Mouse (Mus musculus) intestine, embryonic 15.5 days (tissue): ENCODE measurements around the gene Daam1. TPM values are rescaled to one million over a fixed set of nuclear protein-coding genes. Genes with fewer than 3 reads are reported as not detected.

ENCODE experiments used
- ATAC-seq: fragments of 200-750 bp; cut with Nextera tagmentation; 2 replicates; pipeline ENCODE4 v1.8.0; 2017; ENCODE audit warnings: moderate TSS enrichment, moderate library complexity
- H3K27ac ChIP-seq: fragments of 300-500 bp; sonication (generic); 2 replicates; pipeline ENCODE4 v1.5.1; 2015; ENCODE audit warnings: mild to moderate bottlenecking, inconsistent platforms
- H3K27me3 ChIP-seq: fragments of 300-500 bp; sonication (generic); replicated peaks from 2 replicates; pipeline ENCODE4 v1.6.1; 2015; ENCODE audit warnings: inconsistent platforms
- H3K36me3 ChIP-seq: fragments of 300-500 bp; sonication (generic); 2 replicates; pipeline ENCODE4 v1.6.1; 2015; ENCODE audit warnings: inconsistent platforms
- H3K4me1 ChIP-seq: fragments of 300-500 bp; sonication (generic); replicated peaks from 2 replicates; pipeline ENCODE4 v1.6.1; 2015; ENCODE audit warnings: inconsistent platforms
- H3K4me2 ChIP-seq: fragments of 300-500 bp; sonication (generic); replicated peaks from 2 replicates; pipeline ENCODE4 v1.6.1; 2015; ENCODE audit warnings: mild to moderate bottlenecking, inconsistent platforms
- H3K4me3 ChIP-seq: fragments of 300-500 bp; sonication (generic); replicated peaks from 2 replicates; pipeline ENCODE4 v1.5.1; 2015; ENCODE audit warnings: inconsistent platforms
- H3K9ac ChIP-seq: fragments of 300-500 bp; sonication (generic); 2 replicates; pipeline ENCODE4 v1.6.1; 2015; ENCODE audit warnings: inconsistent platforms
- H3K9me3 ChIP-seq: fragments of 300-500 bp; sonication (generic); 2 replicates; pipeline ENCODE4 v1.6.1; 2016; ENCODE audit warnings: inconsistent platforms
- whole genome bisulfite sequencing: fragments of 180-500 bp; shearing (Covaris S2); methylation state at CpG from one replicate; pipeline ENCODE4 v1.1.7; 2015; 5-methylcytosine and 5-hydroxymethylcytosine counted together
- polyA plus RNA-seq: library from polyadenylated mRNA; unstranded; fragments of >200 nt; fragmentation: Nextera tagmentation; extraction: Ambion mirVana; gene quantifications from 2 replicates; pipeline ENCODE4 v1.2.1, GENCODE M21; 2015

Gene Daam1
- polyA plus RNA-seq, 1 experiment from 2014 or later, result 9.1 TPM

DNA sequence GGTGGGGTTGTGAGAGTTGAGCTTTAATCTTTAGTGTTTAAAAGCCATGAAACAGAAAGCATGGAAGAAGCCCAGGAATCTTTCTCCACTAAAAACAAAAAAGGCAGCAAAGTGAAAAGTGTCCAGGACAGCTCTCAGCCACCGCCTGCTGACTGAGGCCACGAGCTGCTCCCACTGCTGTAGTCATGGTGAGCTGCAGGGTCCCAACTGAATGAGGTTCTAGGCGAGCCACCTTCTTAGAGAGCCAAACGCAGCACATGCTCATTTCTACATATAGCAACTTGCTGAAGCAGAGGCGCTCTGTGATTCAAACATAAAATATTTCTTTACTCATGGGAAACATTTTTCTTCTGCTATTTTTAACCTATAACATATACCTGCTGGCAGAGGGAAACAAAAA, 150.9 kb downstream of the Daam1 start:
- no peaks in the 10 kb centered on the region for H3K9me3 ChIP-seq
- H3K36me3 ChIP-seq, result peaks cover 20% of the 10 kb centered on the region; the same call in 1 of the 2 replicates
- no peak overlapping the region for H3K9ac ChIP-seq

DNA sequence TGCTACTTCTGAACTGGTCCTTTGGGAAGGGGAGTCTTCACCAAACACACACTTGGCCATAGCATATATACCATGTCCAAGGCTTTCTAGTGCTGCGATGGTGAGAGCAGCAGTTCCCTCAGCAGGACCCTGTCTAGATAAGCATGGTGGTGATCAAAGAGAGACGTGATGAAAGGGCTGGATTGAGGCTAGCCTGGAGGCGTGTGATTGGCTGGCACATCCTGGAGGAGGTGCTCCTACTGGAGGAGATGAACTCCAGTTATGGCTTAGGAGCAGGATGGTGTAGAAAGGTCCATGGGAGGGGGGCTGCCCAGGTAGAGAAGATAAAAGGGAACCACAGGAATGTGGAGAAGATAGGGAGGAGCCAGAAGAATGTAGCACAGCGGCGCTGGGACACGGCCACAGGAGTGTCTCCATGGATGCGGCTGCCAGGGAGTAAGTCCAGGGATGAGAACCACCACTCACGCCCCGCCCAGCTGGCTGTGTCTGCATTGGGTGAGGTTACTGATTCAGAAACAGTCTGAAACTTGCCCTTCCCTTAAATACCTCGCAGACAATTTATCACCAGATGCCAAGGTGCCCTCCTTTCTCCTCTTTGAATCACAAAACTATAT, 152.3 kb downstream of the Daam1 start:
- no peak overlapping the region for H3K27ac ChIP-seq
- H3K27me3 ChIP-seq, result no peaks in the 10 kb centered on the region
- no peak overlapping the region for H3K9ac ChIP-seq
- no peak overlapping the region for H3K4me3 ChIP-seq
- WGBS, result 77% methylated on average over 10 of the region's 10 CpGs
- no peaks in the 10 kb centered on the region for H3K4me1 ChIP-seq
- no peak for ATAC-seq
- H3K4me2 ChIP-seq, result no peak overlapping the region
- H3K9me3 ChIP-seq, result no peaks in the 10 kb centered on the region
- H3K36me3 ChIP-seq, result peaks cover 20% of the 10 kb centered on the region; the same call in 1 of the 2 replicates

More for the DNA sequence above, 150.9 kb downstream of the Daam1 start:
- Histone ChIP-seq H3K4me3 (no peak overlapping the region), H3K4me1 (no peaks in the 10 kb centered on the region), H3K27me3 (no peaks in the 10 kb centered on the region), H3K27ac (no peak overlapping the region), H3K4me2 (no peak overlapping the region)
- WGBS, result 85% methylated on average over 5 of the region's 5 CpGs
- no peak for ATAC-seq

DNA sequence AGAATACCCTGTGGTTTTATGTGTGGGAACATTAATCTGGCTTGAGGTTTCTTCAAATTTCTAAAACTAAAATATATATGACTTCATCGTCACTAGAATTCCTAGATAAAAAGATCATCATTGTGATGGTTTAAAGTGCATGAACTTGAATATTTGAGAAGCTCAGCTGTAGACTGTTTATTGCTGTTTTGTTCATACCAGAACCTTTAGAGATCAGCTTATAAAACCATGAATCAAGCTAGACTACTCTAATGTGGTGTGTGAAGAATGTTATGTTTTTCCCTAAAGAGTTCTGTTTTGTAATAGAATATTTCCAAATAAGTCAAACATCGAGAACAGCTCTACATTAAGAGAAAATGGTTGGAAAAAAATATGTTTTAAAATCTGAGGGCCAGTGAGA, 156.3 kb downstream of the Daam1 start:
- H3K4me3 ChIP-seq, result no peak overlapping the region
- H3K36me3 ChIP-seq, result peaks cover 27% of the 10 kb centered on the region; the same call in 1 of the 2 replicates
- H3K4me2 ChIP-seq, result no peak overlapping the region
- no peaks in the 10 kb centered on the region for H3K9me3 ChIP-seq
- ATAC-seq, result no peak
- H3K27me3 ChIP-seq, result no peaks in the 10 kb centered on the region
- 84% methylated on average over 2 of the region's 2 CpGs for WGBS
- H3K27ac ChIP-seq, result no peak overlapping the region
- no peaks in the 10 kb centered on the region for H3K4me1 ChIP-seq
- H3K9ac ChIP-seq, result no peak overlapping the region

DNA sequence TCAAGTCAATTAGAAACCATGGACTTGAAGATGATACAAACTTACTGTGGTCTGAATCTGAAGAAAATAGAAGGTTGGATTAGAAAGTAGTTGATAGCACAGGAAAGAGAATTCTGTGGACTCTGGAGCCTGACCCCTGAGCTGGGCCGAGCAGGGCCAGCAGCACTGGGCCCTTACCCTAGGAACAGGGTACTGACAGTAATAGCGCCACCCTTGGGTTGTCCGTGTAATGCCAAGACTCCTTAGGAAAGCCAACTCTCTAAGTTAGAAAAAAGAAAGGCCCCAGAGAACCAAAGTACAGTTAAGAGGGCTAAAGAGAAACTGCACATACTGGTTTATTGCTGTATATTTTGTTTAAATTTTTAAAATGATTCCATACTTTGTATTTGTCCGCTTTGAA, 157.0 kb downstream of the Daam1 start:
- Histone ChIP-seq H3K4me1 (no peaks in the 10 kb centered on the region), H3K4me3 (no peak overlapping the region), H3K9me3 (no peaks in the 10 kb centered on the region), H3K4me2 (no peak overlapping the region), H3K36me3 (peaks cover 26% of the 10 kb centered on the region; the same call in 1 of the 2 replicates), H3K27ac (no peak overlapping the region), H3K27me3 (no peaks in the 10 kb centered on the region), H3K9ac (no peak overlapping the region)
- ATAC-seq, result no peak
- WGBS, result 85% methylated on average over 4 of the region's 4 CpGs

DNA sequence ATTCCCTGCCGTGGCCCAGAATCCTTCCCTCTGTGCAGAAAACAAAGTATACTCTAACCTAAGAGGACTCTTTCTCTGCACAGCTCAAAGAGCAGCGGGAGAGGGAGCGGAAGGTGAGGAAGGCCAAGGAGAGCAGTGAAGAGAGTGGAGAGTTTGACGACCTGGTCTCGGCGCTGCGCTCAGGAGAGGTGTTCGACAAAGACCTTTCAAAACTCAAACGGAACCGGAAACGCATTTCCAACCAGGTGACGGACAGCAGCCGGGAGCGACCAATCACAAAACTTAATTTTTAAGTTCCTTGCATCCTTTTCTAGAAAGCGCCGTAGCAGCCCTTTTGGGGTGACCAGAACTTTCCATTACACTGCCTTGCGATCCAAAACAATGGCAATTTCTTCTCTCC, 158.7 kb downstream of the Daam1 start:
- peaks cover 23% of the 10 kb centered on the region; the same call in 1 of the 2 replicates for H3K36me3 ChIP-seq
- no peaks in the 10 kb centered on the region for H3K4me1 ChIP-seq
- no peak overlapping the region for H3K4me2 ChIP-seq
- no peak overlapping the region for H3K27ac ChIP-seq
- no peak overlapping the region for H3K4me3 ChIP-seq
- ATAC-seq, result no peak
- no peak overlapping the region for H3K9ac ChIP-seq
- no peaks in the 10 kb centered on the region for H3K27me3 ChIP-seq
- no peaks in the 10 kb centered on the region for H3K9me3 ChIP-seq
- 96% methylated on average over 17 of the region's 17 CpGs for WGBS

DNA sequence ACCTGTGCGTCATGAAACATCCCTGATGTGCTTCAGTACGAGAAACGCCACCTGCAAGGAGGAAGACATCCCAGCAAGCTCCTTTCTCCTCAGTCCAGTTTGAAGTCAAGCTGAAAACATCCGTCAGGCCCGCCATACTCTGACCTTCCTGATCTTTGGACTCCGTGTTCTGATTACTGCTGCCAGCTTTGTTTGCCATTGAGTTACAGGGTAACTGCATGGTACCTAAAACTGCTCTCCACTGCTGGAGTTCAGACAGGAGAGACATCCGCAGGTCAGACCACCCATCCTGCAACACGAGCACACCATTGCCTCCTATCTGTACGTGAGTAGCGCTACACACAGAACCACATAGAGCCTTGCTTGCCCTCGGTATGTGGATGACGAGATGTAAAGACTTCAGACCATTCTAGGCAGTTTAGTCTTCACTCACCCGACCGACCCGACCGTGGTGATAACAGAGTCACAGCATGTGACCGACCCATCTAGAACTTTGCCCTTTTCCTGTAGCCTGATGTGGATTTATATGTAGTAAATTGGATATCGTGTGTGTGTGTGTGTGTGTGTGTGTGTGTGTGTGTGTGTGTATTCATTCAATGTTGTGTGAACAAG, 161.8 kb downstream of the Daam1 start:
- peak; percentile 59 for ATAC-seq
- no peaks in the 10 kb centered on the region for H3K27me3 ChIP-seq
- no peak overlapping the region for H3K4me2 ChIP-seq
- 82% methylated on average over 18 of the region's 18 CpGs for WGBS
- H3K4me3 ChIP-seq, result no peak overlapping the region
- no peak overlapping the region for H3K27ac ChIP-seq
- H3K36me3 ChIP-seq, result 0 out of 2 replicates have a peak, but pooled peaks cover 12% of the 10 kb centered on the region
- no peaks in the 10 kb centered on the region for H3K4me1 ChIP-seq
- H3K9ac ChIP-seq, result no peak overlapping the region
- no peaks in the 10 kb centered on the region for H3K9me3 ChIP-seq

DNA sequence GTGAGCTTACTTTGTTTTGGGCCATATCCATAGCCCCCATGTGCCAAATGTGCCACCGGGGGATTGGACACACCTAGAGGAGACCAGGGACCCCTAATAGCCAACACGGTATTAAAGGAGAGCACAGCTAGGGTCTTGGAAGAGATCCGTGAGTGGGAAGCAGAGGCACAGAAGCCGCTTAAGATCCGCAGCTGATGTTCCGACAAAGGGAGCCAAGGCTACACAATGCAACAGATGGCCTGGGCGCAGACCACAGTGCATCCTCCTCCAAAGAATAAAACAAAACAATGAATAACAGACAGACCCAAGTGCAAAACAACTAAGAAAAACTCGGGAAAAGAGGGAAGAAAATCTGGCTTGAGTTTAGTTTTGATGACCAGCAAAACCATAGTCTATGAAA, 165.0 kb downstream of the Daam1 start:
- H3K27me3 ChIP-seq, result no peaks in the 10 kb centered on the region
- no peak overlapping the region for H3K9ac ChIP-seq
- no peak overlapping the region for H3K4me3 ChIP-seq
- 0 out of 2 replicates have a peak, but pooled peaks cover 5% of the 10 kb centered on the region for H3K36me3 ChIP-seq
- no peak for ATAC-seq
- H3K27ac ChIP-seq, result no peak overlapping the region
- WGBS, result 85% methylated on average over 8 of the region's 8 CpGs
- H3K4me2 ChIP-seq, result no peak overlapping the region
- H3K4me1 ChIP-seq, result no peaks in the 10 kb centered on the region
- no peaks in the 10 kb centered on the region for H3K9me3 ChIP-seq

DNA sequence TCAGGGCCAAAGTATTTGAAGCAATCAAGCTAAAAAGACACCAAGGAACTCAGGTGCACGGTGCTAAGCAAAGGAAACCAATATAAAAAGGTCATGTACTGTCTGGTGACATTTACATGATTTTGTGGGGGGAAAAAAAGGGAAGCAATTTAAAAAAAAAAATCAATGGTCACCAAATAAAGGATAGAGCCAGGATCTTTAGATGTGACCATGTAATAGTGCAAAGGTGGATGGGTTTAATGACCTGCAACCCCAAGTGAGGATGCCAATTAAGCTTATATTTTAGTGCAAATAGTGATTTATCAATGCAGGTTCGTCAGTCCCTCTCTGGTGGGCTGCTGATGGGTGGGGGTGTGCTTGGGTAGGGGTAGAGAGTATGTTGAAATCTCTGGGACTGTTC, 166.0 kb downstream of the Daam1 start:
- no peak overlapping the region for H3K4me3 ChIP-seq

DNA sequence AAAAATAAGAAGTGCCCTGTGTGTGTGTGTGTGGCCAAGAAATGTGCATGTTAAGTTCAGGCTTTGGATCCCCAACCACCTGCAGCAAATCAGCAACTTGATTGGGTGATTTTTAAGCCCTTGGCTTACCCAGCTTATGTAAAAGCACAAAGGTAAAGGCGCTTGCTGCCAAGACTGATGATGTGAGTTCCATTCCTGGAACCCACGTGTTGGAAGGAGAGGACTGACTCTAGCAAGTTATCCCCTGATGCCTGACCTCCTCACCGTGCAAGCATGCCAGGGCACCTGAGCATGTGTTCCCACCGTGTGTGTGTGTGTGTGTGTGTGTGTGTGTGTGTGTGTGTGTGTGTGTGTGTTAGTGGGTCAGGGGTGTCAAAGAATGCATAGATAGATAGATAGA, 166.5 kb downstream of the Daam1 start:
- Histone ChIP-seq H3K36me3 (0 out of 2 replicates have a peak, but pooled peaks cover 5% of the 10 kb centered on the region), H3K27ac (no peak overlapping the region), H3K4me3 (no peak overlapping the region), H3K4me2 (no peak overlapping the region), H3K4me1 (no peaks in the 10 kb centered on the region), H3K9me3 (no peaks in the 10 kb centered on the region), H3K9ac (no peak overlapping the region), H3K27me3 (no peaks in the 10 kb centered on the region)
- ATAC-seq, result no peak
- WGBS, result 84% methylated on average over 4 of the region's 4 CpGs

More for the DNA sequence above, 166.0 kb downstream of the Daam1 start:
- 0 out of 2 replicates have a peak, but pooled peaks cover 5% of the 10 kb centered on the region for H3K36me3 ChIP-seq
- H3K27me3 ChIP-seq, result no peaks in the 10 kb centered on the region
- H3K4me2 ChIP-seq, result no peak overlapping the region
- no peaks in the 10 kb centered on the region for H3K9me3 ChIP-seq
- no peak overlapping the region for H3K9ac ChIP-seq
- H3K4me1 ChIP-seq, result no peaks in the 10 kb centered on the region
- 77% methylated on average over 2 of the region's 2 CpGs for WGBS
- H3K27ac ChIP-seq, result no peak overlapping the region
- no peak for ATAC-seq

DNA sequence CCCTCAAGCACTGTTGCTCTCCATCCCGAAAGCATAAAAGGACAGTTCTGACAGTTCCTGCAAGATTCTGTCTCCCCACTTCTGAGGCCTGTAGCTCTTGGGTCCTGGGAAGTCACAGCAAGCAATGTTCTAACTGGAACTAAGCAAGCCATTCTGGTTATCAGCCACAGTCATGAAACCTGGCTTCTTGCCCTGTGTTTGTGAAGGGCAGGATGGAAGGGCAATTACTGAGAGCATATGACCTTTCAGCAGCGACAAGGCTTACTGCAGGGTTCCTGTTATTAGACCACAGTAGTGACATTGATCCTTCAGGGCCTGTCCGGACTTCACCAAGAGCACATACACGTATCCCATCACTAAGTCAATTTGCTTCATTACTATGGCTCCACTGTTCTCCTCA, 167.8 kb downstream of the Daam1 start:
- H3K9ac ChIP-seq, result no peak overlapping the region
- no peak overlapping the region for H3K4me3 ChIP-seq
- H3K27me3 ChIP-seq, result no peaks in the 10 kb centered on the region
- H3K4me1 ChIP-seq, result no peaks in the 10 kb centered on the region
- no peaks in the 10 kb centered on the region for H3K9me3 ChIP-seq
- H3K27ac ChIP-seq, result no peak overlapping the region
- WGBS, result 74% methylated on average over 4 of the region's 4 CpGs
- no peak overlapping the region for H3K4me2 ChIP-seq
- ATAC-seq, result no peak
- H3K36me3 ChIP-seq, result no peaks in the 10 kb centered on the region

DNA sequence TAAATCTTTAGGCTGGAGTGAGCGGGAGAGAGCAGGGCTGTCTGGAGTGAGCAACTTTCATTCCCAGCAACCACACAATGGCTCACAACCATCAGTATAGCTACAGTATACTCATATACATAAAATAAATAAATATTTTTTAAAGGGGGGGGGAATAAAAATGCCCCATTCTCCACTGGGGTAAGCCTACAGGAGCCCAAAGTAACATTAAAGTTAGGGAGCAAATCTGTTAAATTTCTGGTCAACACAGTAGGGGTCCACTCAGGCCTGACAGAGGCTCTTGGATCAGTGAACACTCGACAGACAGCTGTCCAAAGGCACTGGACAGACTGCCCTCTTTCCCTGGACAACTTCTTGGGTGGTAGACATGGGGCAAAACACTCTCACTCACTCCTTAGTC, 168.8 kb downstream of the Daam1 start:
- WGBS, result 91% methylated on average over 2 of the region's 2 CpGs
- Histone ChIP-seq H3K9me3 (no peaks in the 10 kb centered on the region), H3K27me3 (no peaks in the 10 kb centered on the region), H3K9ac (no peak overlapping the region), H3K27ac (no peak overlapping the region), H3K4me2 (no peak overlapping the region), H3K36me3 (no peaks in the 10 kb centered on the region), H3K4me3 (no peak overlapping the region), H3K4me1 (no peaks in the 10 kb centered on the region)
- ATAC-seq, result no peak

DNA sequence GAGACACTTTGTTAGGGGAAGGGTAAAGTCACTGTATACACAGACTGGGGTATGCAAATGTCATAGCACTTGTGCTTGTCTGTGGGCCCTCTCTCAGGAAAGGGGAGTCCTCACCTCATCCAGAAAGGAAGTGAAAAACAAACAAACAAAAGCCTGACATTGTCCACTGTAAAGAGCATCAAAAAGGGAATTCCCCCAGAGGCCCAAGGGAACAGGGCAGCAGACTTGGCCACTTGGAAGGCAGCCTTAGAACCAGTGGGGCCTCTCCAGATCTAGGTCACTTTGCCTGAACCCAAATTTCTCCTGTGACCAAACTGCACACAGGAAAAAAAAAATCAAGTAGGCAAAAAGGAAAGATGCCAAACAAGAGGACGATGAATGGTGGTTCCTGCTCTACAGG, 170.9 kb downstream of the Daam1 start:
- Histone ChIP-seq H3K27ac (no peak overlapping the region), H3K4me2 (no peak overlapping the region), H3K36me3 (no peaks in the 10 kb centered on the region), H3K4me3 (no peak overlapping the region), H3K9me3 (no peaks in the 10 kb centered on the region), H3K27me3 (no peaks in the 10 kb centered on the region), H3K4me1 (no peaks in the 10 kb centered on the region), H3K9ac (no peak overlapping the region)
- 77% methylated on average over 1 of the region's 1 CpGs for WGBS
- no peak for ATAC-seq

DNA sequence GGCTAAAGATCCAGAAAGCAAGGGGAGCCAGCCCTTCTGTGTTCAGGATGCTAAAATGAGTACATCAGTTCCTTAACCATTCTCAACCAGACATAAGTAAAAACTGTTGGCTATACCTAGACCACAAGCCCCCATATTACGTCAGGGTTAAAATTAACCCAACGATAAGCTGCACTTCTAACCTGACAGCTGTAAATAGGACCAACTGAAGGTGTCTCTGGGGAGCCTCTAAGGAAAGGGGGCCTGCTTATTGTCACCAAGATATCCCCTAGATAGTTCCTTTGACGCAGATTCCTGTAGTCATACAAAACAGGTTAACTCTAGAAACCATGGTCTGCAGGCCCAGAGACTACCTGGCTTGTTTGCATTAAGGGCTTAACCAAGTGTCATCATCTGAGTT, 174.4 kb downstream of the Daam1 start:
- Histone ChIP-seq H3K36me3 (no peaks in the 10 kb centered on the region), H3K27me3 (no peaks in the 10 kb centered on the region), H3K4me2 (no peak overlapping the region), H3K9me3 (no peaks in the 10 kb centered on the region), H3K4me1 (no peaks in the 10 kb centered on the region), H3K9ac (no peak overlapping the region), H3K4me3 (no peak overlapping the region), H3K27ac (no peak overlapping the region)
- no peak for ATAC-seq
- 61% methylated on average over 3 of the region's 3 CpGs for WGBS
